Mouse (Mus musculus) kidney, adult 9 months (tissue): ENCODE results near the gene Ap2b1.

Experiments used
- DNase-seq: peaks from one replicate; pipeline ENCODE4 v3.0.0; 2022

Gene Ap2b1

DNA sequence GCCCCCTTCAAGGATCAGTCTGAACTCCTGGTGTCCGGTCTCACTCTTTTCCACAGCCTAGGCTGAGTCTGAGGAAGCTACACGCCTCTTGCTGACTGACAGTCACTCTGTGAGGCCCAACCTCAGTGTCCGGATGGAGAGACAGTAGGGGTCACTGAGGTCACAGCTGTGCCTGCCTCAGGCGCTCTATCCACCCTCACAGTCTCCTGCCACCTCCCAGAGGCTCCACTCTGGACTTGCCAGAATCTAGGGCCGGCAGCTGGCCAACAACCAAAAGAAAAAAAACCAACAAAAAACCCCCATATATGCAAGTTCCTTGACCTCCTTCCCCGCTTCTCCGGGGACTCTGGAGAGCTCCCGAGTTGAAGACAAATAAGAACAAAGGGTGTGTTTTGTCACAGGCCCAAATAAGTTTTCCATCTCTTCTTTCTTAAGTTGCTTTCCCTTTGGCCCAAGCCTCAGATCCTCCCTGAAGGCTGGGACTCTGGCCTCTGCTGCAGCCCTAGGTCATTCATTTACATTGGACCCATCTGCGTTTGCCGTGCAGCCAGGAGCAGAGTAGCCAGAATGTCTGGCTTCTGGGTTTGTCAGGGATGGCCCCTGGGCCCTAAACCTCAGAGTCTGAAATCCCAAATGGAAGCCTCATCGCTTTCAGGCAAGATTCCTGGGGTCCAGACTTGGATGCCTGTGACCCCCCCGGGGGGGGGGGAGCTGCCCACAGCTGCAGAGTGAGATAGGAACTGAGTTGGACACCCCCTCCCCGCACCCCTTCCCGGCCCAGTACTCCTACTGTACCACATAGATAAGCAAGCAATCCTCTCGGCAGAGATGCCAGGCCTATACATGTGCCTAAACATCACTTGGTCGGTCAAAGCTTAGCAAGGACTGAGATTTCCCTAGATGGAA is 149.4 kb downstream of the Ap2b1 start:
- DNase-seq: peak; percentile 38

DNA sequence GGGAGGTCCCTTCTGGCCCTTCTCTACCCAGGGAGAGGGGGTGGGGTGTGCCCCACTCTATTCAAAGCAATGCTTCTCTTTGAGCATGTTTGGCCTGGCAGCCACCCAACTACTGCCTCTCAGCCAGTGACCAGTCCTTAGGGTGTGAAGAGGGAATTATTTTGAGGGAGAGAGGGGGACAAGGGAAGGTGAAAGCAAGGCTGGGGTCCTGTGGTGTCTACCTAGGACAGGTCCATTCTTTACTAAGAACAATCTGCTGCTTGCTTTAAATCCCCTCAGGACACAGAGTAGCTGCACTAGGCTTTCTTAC is 150.1 kb downstream of the Ap2b1 start:
- no peak for DNase-seq

- DNase-seq: no peak
Measured at GRCm38 (mm10) chr11:83449298-83449697, 150.5 kb downstream of the Ap2b1 start.

DNA sequence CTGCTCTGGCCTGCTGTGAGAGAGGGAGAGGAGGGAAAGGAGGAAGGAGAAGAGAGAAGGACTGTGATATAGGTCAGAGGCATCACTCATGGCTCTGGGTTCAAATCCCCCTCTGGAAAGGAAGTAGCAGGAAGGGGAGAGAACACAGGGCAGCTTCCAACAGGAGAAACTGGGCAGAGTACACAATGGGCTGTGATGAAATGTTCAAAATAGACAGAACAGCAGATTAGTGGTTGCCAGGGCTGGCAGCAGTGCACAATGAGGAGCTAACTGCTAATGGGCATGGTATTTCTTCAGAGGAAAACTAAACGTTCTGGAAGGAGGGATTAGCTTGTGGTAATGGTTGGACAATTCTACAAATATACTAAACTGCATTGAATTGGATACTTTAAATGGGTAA is 151.7 kb downstream of the Ap2b1 start:
- no peak for DNase-seq

DNA sequence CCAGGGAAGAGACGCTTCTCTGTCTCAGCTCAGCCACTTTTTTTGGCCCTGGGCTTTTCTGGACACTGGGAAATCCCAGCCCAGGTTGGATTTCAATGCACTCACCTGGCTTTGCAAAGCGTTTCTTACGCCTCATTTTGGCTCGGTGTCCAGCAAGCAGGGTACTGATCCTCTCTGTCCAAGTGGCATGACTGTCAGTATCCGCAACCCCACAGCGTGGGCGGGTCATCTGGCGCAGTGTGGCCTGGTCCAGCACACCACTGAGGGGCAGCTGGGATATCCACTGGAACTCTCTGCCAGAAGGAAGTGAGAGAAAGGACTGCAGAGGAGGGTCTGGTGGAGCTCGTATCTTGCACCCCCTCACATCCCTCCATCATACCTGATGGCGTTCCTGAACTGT is 152.5 kb downstream of the Ap2b1 start:
- no peak for DNase-seq

DNA sequence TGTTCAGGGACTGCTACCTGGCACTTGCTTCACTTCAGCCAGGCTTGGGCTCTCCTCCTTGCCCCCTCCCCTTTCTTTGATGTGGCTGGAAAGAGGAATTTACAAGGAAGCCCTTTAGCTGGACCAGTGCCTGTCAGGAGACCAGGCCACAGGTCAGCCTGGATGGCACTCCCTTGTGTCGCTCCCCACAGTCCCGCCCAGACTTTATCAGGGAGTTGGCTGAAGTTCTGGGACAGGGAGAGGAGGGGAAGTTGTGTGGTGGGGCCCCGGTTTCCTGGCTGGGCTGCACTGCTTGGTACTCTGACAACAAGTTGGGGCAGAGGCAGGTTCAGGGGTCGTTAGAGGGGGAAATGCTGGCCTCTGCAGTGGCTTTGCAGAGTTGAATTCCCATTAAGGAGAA is 155.7 kb downstream of the Ap2b1 start:
- peak; percentile 31 for DNase-seq
